Mouse (Mus musculus) MEL (cell line): ENCODE results near the gene Wfikkn2. TPM values are rescaled to one million over a fixed set of nuclear protein-coding genes. Genes with fewer than 3 reads are reported as not detected.

ENCODE experiments used
- DNase-seq: peaks from one replicate; pipeline ENCODE4 v3.0.0; 2011; ENCODE audit warnings: low read depth, low spot score
- H3K27ac ChIP-seq: 2 replicates; pipeline ENCODE4 v1.5.1; 2012; ENCODE audit warnings: low read depth, mild to moderate bottlenecking, control low read depth, low read length, moderate library complexity; ENCODE audit not compliant: control insufficient read depth
- H3K27me3 ChIP-seq, 2 experiments: fragments of 150-350 bp in 1 of 2; sonication (generic) in 1 of 2; 2 replicates each; pipeline ENCODE4 v1.6.1; 2012; ENCODE audit warnings: low read length in 2 of 2, mild to moderate bottlenecking in 2 of 2, improper control_type of control experiment in 1 of 2, moderate library complexity in 1 of 2; ENCODE audit not compliant: insufficient read depth in 2 of 2, control insufficient read depth in 1 of 2
- H3K36me3 ChIP-seq, 2 experiments: 2 replicates each; pipeline ENCODE4 v1.6.1; 2012 to 2014; ENCODE audit warnings: low read length in 2 of 2, improper control_type of control experiment in 1 of 2, inconsistent platforms in 1 of 2, mild to moderate bottlenecking in 1 of 2; ENCODE audit not compliant: insufficient read depth in 2 of 2, control insufficient read depth in 1 of 2
- H3K4me1 ChIP-seq, 2 experiments: fragments of 150-350 bp in 1 of 2; sonication (generic) in 1 of 2; 2 replicates each; pipeline ENCODE4 v1.6.1; 2012; ENCODE audit warnings: low read length in 2 of 2, improper control_type of control experiment in 1 of 2, mild to moderate bottlenecking in 1 of 2; ENCODE audit not compliant: insufficient read depth in 2 of 2, control insufficient read depth in 1 of 2
- H3K4me3 ChIP-seq, 2 experiments: fragments of 150-350 bp in 1 of 2; sonication (generic) in 1 of 2; 2 replicates each; pipeline ENCODE4 v1.5.1; 2012; ENCODE audit warnings: low read depth in 2 of 2, low read length in 2 of 2, mild to moderate bottlenecking in 2 of 2, moderate library complexity in 2 of 2, control low read depth in 1 of 2, improper control_type of control experiment in 1 of 2; ENCODE audit not compliant: control insufficient read depth in 1 of 2, insufficient read depth in 1 of 2
- H3K79me2 ChIP-seq: 2 replicates; pipeline ENCODE4 v1.6.1; 2012; ENCODE audit warnings: mild to moderate bottlenecking, low read length, moderate library complexity; ENCODE audit not compliant: control insufficient read depth, poor library complexity, insufficient read depth
- H3K9ac ChIP-seq: 2 replicates; pipeline ENCODE4 v1.6.1; 2012; ENCODE audit warnings: low read depth, mild to moderate bottlenecking, control low read depth, low read length, moderate library complexity; ENCODE audit not compliant: control insufficient read depth, poor library complexity, severe bottlenecking
- H3K9me3 ChIP-seq: fragments of 150-350 bp; sonication (generic); replicated peaks from 2 replicates; pipeline ENCODE4 v1.6.1; 2012; ENCODE audit warnings: mild to moderate bottlenecking, low read length, improper control_type of control experiment, moderate library complexity; ENCODE audit not compliant: insufficient read depth
- CTCF ChIP-seq, 3 experiments: IDR thresholded peaks in 2 of 3; conservative IDR thresholded peaks in 1 of 3; 2 replicates each; pipeline ENCODE4 v1.5.1; 2011 to 2012; ENCODE audit warnings: low read length in 3 of 3, low read depth in 2 of 3, mild to moderate bottlenecking in 2 of 3, improper control_type of control experiment in 1 of 3, inconsistent platforms in 1 of 3, mixed read lengths in 1 of 3, moderate library complexity in 1 of 3; ENCODE audit not compliant: control insufficient read depth in 1 of 3, insufficient read depth in 1 of 3, poor library complexity in 1 of 3, severe bottlenecking in 1 of 3
- KAT2A ChIP-seq: conservative IDR thresholded peaks from 2 replicates; pipeline ENCODE4 v1.6.1; 2012; ENCODE audit warnings: low read depth, low read length, improper control_type of control experiment, inconsistent platforms
- NRF1 ChIP-seq: IDR thresholded peaks from 2 replicates; pipeline ENCODE4 v1.6.1; 2014; ENCODE audit warnings: low read depth, mild to moderate bottlenecking, inconsistent platforms, low read length, improper control_type of control experiment, moderate library complexity; ENCODE audit not compliant: poor library complexity, insufficient read depth, severe bottlenecking
- RAD21 ChIP-seq: IDR thresholded peaks from 2 replicates; pipeline ENCODE4 v1.6.1; 2011; ENCODE audit warnings: mild to moderate bottlenecking, low read depth, low read length, improper control_type of control experiment
- SIN3A ChIP-seq: IDR thresholded peaks from 2 replicates; pipeline ENCODE4 v1.6.1; 2012; ENCODE audit warnings: low read length, improper control_type of control experiment, inconsistent platforms
- SMC3 ChIP-seq: IDR thresholded peaks from 2 replicates; pipeline ENCODE4 v1.6.1; 2011; ENCODE audit warnings: low read depth, low read length, improper control_type of control experiment
- TAL1 ChIP-seq: IDR thresholded peaks from 2 replicates; pipeline ENCODE4 v1.6.1; 2012; ENCODE audit warnings: mild to moderate bottlenecking, inconsistent platforms, low read length, moderate library complexity, mixed read lengths
- UBTF ChIP-seq: IDR thresholded peaks from 2 replicates; pipeline ENCODE4 v1.6.1; 2012; ENCODE audit warnings: low read depth, mild to moderate bottlenecking, inconsistent platforms, low read length, improper control_type of control experiment, moderate library complexity, borderline replicate concordance; ENCODE audit not compliant: insufficient read depth
- ZC3H11A ChIP-seq: IDR thresholded peaks from 2 replicates; pipeline ENCODE4 v1.6.1; 2012; ENCODE audit warnings: low read depth, mild to moderate bottlenecking, inconsistent platforms, low read length, improper control_type of control experiment
- ZMIZ1 ChIP-seq: IDR thresholded peaks from 2 replicates; pipeline ENCODE4 v1.6.1; 2012; ENCODE audit warnings: low read depth, mild to moderate bottlenecking, inconsistent platforms, low read length, improper control_type of control experiment, moderate library complexity
- polyA plus RNA-seq, 2 experiments: library from polyadenylated mRNA; stranded (reverse) in 1 of 2; unstranded in 1 of 2; fragments of >175 nt in 1 of 2; fragments of >200 nt in 1 of 2; gene quantifications; 2 replicates each; pipeline versions ENCODE4 v1.2.1 to v1.2.4; 2012; ENCODE audit warnings: low replicate concordance in 2 of 2, low read depth in 1 of 2; ENCODE audit not compliant: insufficient read length in 2 of 2, insufficient read depth in 1 of 2, missing spikeins in 1 of 2
- total RNA-seq: library from RNA; depleted of rRNA; stranded (reverse); fragments of 300-350 nt; gene quantifications from 2 replicates; pipeline ENCODE4 v1.2.3, GENCODE M21; 2012

Gene Wfikkn2
- total and polyA plus RNA-seq, 3 experiments = not detected

- no peaks in the 10 kb centered on the region for H3K79me2 ChIP-seq
Measured at GRCm38 (mm10) chr11:94223531-94223930, 22.3 kb downstream of the Wfikkn2 start.

GRCm38 (mm10) chr11:94221257-94221656 is 24.5 kb downstream of the Wfikkn2 start:
- H3K27ac ChIP-seq = no peak overlapping the region
- no peaks in the 10 kb centered on the region; a peak in 1 of 4 replicates for H3K36me3 ChIP-seq
- no peaks in the 10 kb centered on the region for H3K9me3 ChIP-seq
- peaks cover 9 to 11% of the 10 kb centered on the region in 2 experiments for H3K27me3 ChIP-seq
- H3K9ac ChIP-seq = no peak overlapping the region
- H3K79me2 ChIP-seq = no peaks in the 10 kb centered on the region
- H3K4me3 ChIP-seq = no peak overlapping the region
- H3K4me1 ChIP-seq = no peaks in the 10 kb centered on the region
- TF ChIP-seq ZMIZ1 = no peak
- TF ChIP-seq, all 39 proteins: peak for 0
- DNase-seq = no peak

More at GRCm38 (mm10) chr11:94223531-94223930, 22.3 kb downstream of the Wfikkn2 start:
- no peak overlapping the region for H3K27ac ChIP-seq
- H3K36me3 ChIP-seq = no peaks in the 10 kb centered on the region; a peak in 1 of 4 replicates
- peaks cover 9 to 11% of the 10 kb centered on the region in 2 experiments for H3K27me3 ChIP-seq
- no peaks in the 10 kb centered on the region for H3K9me3 ChIP-seq
- no peak for TF ChIP-seq KAT2A
- TF ChIP-seq CTCF (IDR thresholded peaks at IDR 0.05 in 2 of 3, conservative IDR thresholded peaks at IDR 0.05 in 1 of 3; ENCODE audit: control insufficient read depth in 1 of 3, insufficient read depth in 1 of 3, low read depth in 2 of 3, low read length in 3 of 3, poor library complexity in 1 of 3, severe bottlenecking in 1 of 3) = no peak
- no peak for TF ChIP-seq NRF1
- no peak for TF ChIP-seq SMC3
- DNase-seq = no peak
- no peak overlapping the region for H3K4me3 ChIP-seq
- no peak overlapping the region for H3K9ac ChIP-seq
- no peaks in the 10 kb centered on the region for H3K4me1 ChIP-seq

GRCm38 (mm10) chr11:94216247-94216646 is 29.6 kb downstream of the Wfikkn2 start:
- no peak overlapping the region for H3K27ac ChIP-seq
- no peak for TF ChIP-seq ZC3H11A
- no peak for TF ChIP-seq SIN3A
- no peak for TF ChIP-seq RAD21
- TF ChIP-seq UBTF = no peak
- no peak for TF ChIP-seq TAL1
- TF ChIP-seq, all 39 proteins: peak for 0
- H3K4me1 ChIP-seq = peaks cover 0 to 4% of the 10 kb centered on the region in 2 experiments; a peak in 1 of 4 replicates
- no peak for DNase-seq
- H3K9me3 ChIP-seq = no peaks in the 10 kb centered on the region
- H3K4me3 ChIP-seq = no peak overlapping the region
- peaks cover 8% of the 10 kb centered on the region in 2 experiments; a peak in 3 of 4 replicates for H3K27me3 ChIP-seq
- peaks cover 12% of the 10 kb centered on the region; the same call in 1 of the 2 replicates for H3K79me2 ChIP-seq
- peaks cover 0 to 2% of the 10 kb centered on the region in 2 experiments; a peak in 1 of 4 replicates for H3K36me3 ChIP-seq
- no peak overlapping the region for H3K9ac ChIP-seq
